Mouse (Mus musculus): ENCODE measurements around the gene Tmem201.
"Not testable (repeated sequence)": the region's sequence is repeated elsewhere in the genome, so short reads cannot be mapped to it uniquely, and the experiment has no call there.

Tmem201 gene

GRCm38 (mm10) chr4:149737383-149738324 is at the start of gene Tmem201:
Gene Tmem201 (minus strand): TSS chr4:149738044.
- peak; percentile 92 for DNase-seq (ENCODE audit: low spot score)

- DNase-seq (ENCODE audit: low spot score) = no peak
These were observed 47.1 kb upstream of the Tmem201 start for GRCm38 (mm10) chr4:149784901-149785300.

GRCm38 (mm10) chr4:149784371-149784770 is 46.5 kb upstream of the Tmem201 start:
- no peak for DNase-seq (ENCODE audit: low spot score)

- DNase-seq (ENCODE audit: low spot score) = no peak
These were observed 45.1 kb upstream of the Tmem201 start for GRCm38 (mm10) chr4:149782975-149783374.

GRCm38 (mm10) chr4:149780565-149781356 is 42.9 kb upstream of the Tmem201 start:
- DNase-seq (ENCODE audit: low spot score) = no peak

GRCm38 (mm10) chr4:149779966-149780365 is 42.1 kb upstream of the Tmem201 start:
- DNase-seq (ENCODE audit: low spot score) = no peak

- no peak for DNase-seq (ENCODE audit: low spot score)
These were observed 39.3 kb upstream of the Tmem201 start for GRCm38 (mm10) chr4:149777126-149777525.

GRCm38 (mm10) chr4:149775760-149776362 is 38.0 kb upstream of the Tmem201 start:
- no peak for DNase-seq (ENCODE audit: low spot score)

GRCm38 (mm10) chr4:149775330-149775729 is 37.5 kb upstream of the Tmem201 start:
- DNase-seq (ENCODE audit: low spot score) = no peak

- DNase-seq (ENCODE audit: low spot score) = peak; percentile 95
These were observed 36.2 kb upstream of the Tmem201 start, which contains the start of gene Slc25a33 for GRCm38 (mm10) chr4:149774094-149774470. Gene Slc25a33 (minus strand): TSS chr4:149774277.

GRCm38 (mm10) chr4:149773408-149774093 is 35.7 kb upstream of the Tmem201 start:
- no peak for DNase-seq (ENCODE audit: low spot score)

- DNase-seq (ENCODE audit: low spot score) = no peak
These were observed 34.5 kb upstream of the Tmem201 start for GRCm38 (mm10) chr4:149772394-149772793.

- DNase-seq (ENCODE audit: low spot score) = no peak
These were observed 27.4 kb upstream of the Tmem201 start for GRCm38 (mm10) chr4:149765201-149765600.

GRCm38 (mm10) chr4:149763335-149763734 is 25.5 kb upstream of the Tmem201 start:
- DNase-seq (ENCODE audit: low spot score) = no peak

GRCm38 (mm10) chr4:149759517-149759916 is 21.7 kb upstream of the Tmem201 start:
- no peak for DNase-seq (ENCODE audit: low spot score)

- no peak for DNase-seq (ENCODE audit: low spot score)
These were observed 20.6 kb upstream of the Tmem201 start for GRCm38 (mm10) chr4:149758423-149758822.

GRCm38 (mm10) chr4:149756546-149756945 is 18.7 kb upstream of the Tmem201 start:
- not testable (repeated sequence) for DNase-seq (ENCODE audit: low spot score)

- no peak for DNase-seq (ENCODE audit: low spot score)
These were observed 15.0 kb upstream of the Tmem201 start for GRCm38 (mm10) chr4:149752836-149753235.

- no peak for DNase-seq (ENCODE audit: low spot score)
These were observed 14.4 kb upstream of the Tmem201 start for GRCm38 (mm10) chr4:149752124-149752799.

- DNase-seq (ENCODE audit: low spot score) = no peak
These were observed 12.8 kb upstream of the Tmem201 start for GRCm38 (mm10) chr4:149750671-149751070.

GRCm38 (mm10) chr4:149749663-149750015 is 11.8 kb upstream of the Tmem201 start:
- DNase-seq (ENCODE audit: low spot score) = not testable (repeated sequence)

All from ovary, postnatal 14 days (tissue).